Mouse (Mus musculus) limb, embryonic 10.5 days (tissue): ENCODE data around the gene Ccdc97. TPM values are rescaled to one million over a fixed set of nuclear protein-coding genes. Genes with fewer than 3 reads are reported as not detected.

ENCODE experiments used
- DNase-seq: peaks from one replicate; pipeline ENCODE4 v3.0.0-alpha.2; 2017; ENCODE audit warnings: low spot score
- H3K27ac ChIP-seq: fragments of 300-500 bp; sonication (generic); 2 replicates; pipeline ENCODE4 v1.5.1; 2016; ENCODE audit warnings: mild to moderate bottlenecking
- H3K27me3 ChIP-seq: fragments of 300-500 bp; sonication (generic); 2 replicates; pipeline ENCODE4 v1.6.1; 2016; ENCODE audit warnings: low read depth, mild to moderate bottlenecking; ENCODE audit not compliant: poor library complexity, severe bottlenecking
- H3K36me3 ChIP-seq: fragments of 300-500 bp; sonication (generic); 2 replicates; pipeline ENCODE4 v1.6.1; 2016; ENCODE audit warnings: mild to moderate bottlenecking, moderate library complexity
- H3K4me1 ChIP-seq: fragments of 300-500 bp; sonication (generic); 2 replicates; pipeline ENCODE4 v1.6.1; 2016
- H3K4me3 ChIP-seq: fragments of 300-500 bp; sonication (generic); 2 replicates; pipeline ENCODE4 v1.5.1; 2016; ENCODE audit warnings: mild to moderate bottlenecking, moderate library complexity
- H3K9me3 ChIP-seq: fragments of 300-500 bp; sonication (generic); replicated peaks from 2 replicates; pipeline ENCODE4 v1.6.1; 2016; ENCODE audit warnings: mild to moderate bottlenecking
- WGBS: fragments of 180-500 bp; shearing (Covaris S2); methylation state at CpG from one replicate; pipeline ENCODE4 v1.1.7; 2016; 5-methylcytosine and 5-hydroxymethylcytosine counted together
- polyA plus RNA-seq: library from polyadenylated mRNA; unstranded; fragments of >200 nt; fragmentation: Nextera tagmentation; extraction: Ambion mirVana; gene quantifications from 2 replicates; pipeline ENCODE4 v1.2.1, GENCODE M21; 2016

The Ccdc97 gene
- polyA plus RNA-seq, 1 experiment from 2014 or later = 31.5 TPM

DNA sequence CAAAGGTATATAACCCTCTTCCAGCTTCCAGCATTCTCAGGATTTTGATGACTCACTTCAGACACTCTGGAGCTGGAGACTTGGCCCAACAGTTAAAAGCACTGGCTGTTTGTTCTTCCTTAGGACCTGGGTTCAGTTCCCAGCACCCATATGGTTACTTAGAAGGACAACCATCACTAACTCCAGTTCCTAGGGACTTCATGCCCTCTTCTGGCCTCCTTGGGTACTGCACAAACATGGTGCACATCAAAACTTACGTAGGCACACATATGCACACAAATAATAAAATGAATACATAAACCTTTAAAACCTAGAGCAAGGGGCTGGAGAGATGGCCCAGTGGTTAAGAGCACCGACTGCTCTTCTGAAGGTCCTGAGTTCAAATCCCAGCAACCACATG is 16.5 kb downstream of the Ccdc97 start:
- Histone ChIP-seq H3K27me3 (peaks cover 29% of the 10 kb centered on the region), H3K9me3 (no peaks in the 10 kb centered on the region), H3K4me3 (no peak overlapping the region), H3K36me3 (0 out of 2 replicates have a peak, but pooled peaks cover 4% of the 10 kb centered on the region), H3K27ac (no peak overlapping the region), H3K4me1 (peaks cover 26% of the 10 kb centered on the region)
- DNase-seq = no peak
- 95% methylated on average over 2 of the region's 2 CpGs for WGBS

DNA sequence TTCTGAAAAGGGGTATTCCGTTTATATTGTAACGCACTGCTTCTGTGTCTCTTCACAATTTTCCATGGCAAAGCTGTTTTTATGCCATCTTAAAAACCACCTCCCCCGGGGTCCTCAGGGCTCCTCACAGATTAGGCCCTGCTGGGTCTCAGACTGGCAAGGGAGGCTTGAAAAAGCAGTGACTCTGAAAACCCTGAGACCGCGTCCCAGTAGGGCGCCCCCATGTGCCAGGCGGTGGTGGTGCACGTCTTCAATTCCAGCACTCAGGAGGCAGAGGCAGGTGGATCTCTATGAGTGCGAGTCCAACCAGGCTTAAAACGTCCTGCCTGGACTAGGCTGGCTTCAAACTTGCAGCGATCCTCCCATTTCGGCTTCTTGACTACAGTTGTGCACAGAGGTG is 18.2 kb downstream of the Ccdc97 start:
- Histone ChIP-seq H3K27me3 (peaks cover 25% of the 10 kb centered on the region), H3K27ac (no peak overlapping the region), H3K4me1 (peaks cover 19% of the 10 kb centered on the region), H3K9me3 (no peaks in the 10 kb centered on the region), H3K36me3 (0 out of 2 replicates have a peak, but pooled peaks cover 6% of the 10 kb centered on the region), H3K4me3 (no peak overlapping the region)
- DNase-seq = no peak
- 75% methylated on average over 12 of the region's 12 CpGs for WGBS

DNA sequence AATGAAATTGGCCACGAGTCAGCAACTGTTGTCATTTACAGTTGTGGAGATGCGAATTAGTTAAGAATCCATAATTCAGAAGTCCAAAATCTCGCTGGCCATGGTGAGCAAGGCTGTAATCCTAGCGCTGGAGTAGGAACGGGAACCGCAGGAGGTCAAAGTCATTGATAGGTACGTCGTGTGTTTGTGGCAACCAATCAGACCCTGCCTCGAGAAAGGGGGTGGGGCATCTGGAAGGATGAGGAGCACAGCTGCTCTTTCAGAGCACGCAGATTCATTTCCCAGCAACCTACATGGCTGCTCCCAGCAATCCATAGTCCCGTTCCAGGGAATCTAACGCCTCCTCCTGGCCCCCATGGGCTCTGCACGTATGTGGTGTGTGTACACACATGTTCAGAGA is 19.0 kb downstream of the Ccdc97 start:
- Histone ChIP-seq H3K36me3 (0 out of 2 replicates have a peak, but pooled peaks cover 6% of the 10 kb centered on the region), H3K27ac (no peak overlapping the region), H3K4me1 (peaks cover 15% of the 10 kb centered on the region), H3K4me3 (no peak overlapping the region), H3K9me3 (no peaks in the 10 kb centered on the region), H3K27me3 (peaks cover 16% of the 10 kb centered on the region)
- WGBS = 57% methylated on average over 13 of the region's 13 CpGs
- DNase-seq = no peak

DNA sequence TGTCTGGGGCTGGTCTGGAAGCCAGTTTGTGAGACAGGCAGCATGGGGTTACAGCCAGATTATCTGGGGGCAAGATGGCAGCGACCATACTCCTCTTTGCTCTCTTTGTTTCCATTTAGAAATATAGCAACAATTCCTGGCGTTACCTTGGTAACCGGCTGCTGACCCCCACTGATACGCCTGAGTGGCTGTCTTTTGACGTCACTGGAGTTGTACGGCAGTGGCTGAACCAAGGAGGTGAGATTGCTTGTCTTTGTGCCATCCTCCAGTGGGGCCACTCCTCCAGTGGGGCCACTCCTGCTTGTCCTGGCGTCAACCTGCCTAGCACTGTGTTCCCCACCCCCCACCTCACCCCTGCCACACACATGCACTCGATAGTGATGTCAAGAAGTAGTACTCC is 24.8 kb downstream of the Ccdc97 start:
- no peaks in the 10 kb centered on the region for H3K9me3 ChIP-seq
- H3K36me3 ChIP-seq = 0 out of 2 replicates have a peak, but pooled peaks cover 6% of the 10 kb centered on the region
- H3K27ac ChIP-seq = no peak overlapping the region
- no peak overlapping the region for H3K4me3 ChIP-seq
- no peak for DNase-seq
- peaks cover 5% of the 10 kb centered on the region for H3K4me1 ChIP-seq
- 84% methylated on average over 8 of the region's 8 CpGs for WGBS
- peaks cover 34% of the 10 kb centered on the region for H3K27me3 ChIP-seq

DNA sequence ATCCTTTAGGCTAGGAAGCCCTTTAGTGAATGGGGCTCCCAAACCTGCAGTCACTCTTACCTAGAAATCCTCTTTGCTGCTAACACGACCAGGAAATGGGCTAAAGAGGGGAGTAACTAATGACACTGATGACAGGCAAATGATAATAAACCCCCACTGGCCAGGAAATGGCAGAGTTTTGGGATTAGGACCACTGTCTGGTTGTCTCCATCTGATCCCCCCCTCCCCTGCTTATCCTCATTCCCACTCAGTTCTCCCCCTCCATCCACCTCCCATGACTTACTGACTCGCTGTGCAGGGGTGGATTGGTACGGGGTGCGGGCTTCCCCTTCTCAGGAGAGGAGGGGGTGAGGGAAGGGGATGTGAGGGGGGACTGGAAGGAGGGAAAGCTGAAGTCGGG is 28.8 kb downstream of the Ccdc97 start:
- H3K27ac ChIP-seq = no peak overlapping the region
- H3K4me3 ChIP-seq = peak overlapping the region; percentile 57
- peaks cover 74% of the 10 kb centered on the region for H3K27me3 ChIP-seq
- H3K4me1 ChIP-seq = peaks cover 38% of the 10 kb centered on the region
- no peaks in the 10 kb centered on the region for H3K36me3 ChIP-seq
- WGBS = 41% methylated on average over 5 of the region's 5 CpGs
- DNase-seq = no peak
- no peaks in the 10 kb centered on the region for H3K9me3 ChIP-seq

DNA sequence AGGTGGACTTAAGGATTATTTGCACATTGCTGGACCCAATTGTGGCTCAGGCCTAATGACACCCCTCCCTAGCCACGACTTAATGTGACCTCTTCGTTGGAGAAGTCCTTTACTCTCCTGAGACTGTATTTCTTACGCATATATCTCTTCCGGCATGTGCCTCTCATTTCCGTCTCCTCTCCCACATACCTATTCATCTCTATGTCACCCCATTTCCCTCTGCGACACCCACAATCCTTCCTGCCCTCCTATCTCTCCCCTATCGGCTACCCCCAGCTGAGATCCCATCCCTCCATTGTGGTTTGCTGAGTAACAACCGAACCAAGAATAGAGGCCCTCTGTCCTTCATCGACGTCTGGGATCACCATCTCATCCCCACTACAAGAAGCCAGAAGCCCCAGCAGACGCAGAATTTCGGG is 29.3 kb downstream of the Ccdc97 start:
- Histone ChIP-seq H3K4me3 (peak overlapping the region; percentile 57), H3K36me3 (no peaks in the 10 kb centered on the region), H3K9me3 (no peaks in the 10 kb centered on the region), H3K27me3 (peaks cover 77% of the 10 kb centered on the region), H3K4me1 (peaks cover 38% of the 10 kb centered on the region), H3K27ac (0 out of 2 replicates have a peak overlapping the region, but pooled peaks have one; percentile 39)
- WGBS = 11% methylated on average over 12 of the region's 12 CpGs
- DNase-seq = no peak

DNA sequence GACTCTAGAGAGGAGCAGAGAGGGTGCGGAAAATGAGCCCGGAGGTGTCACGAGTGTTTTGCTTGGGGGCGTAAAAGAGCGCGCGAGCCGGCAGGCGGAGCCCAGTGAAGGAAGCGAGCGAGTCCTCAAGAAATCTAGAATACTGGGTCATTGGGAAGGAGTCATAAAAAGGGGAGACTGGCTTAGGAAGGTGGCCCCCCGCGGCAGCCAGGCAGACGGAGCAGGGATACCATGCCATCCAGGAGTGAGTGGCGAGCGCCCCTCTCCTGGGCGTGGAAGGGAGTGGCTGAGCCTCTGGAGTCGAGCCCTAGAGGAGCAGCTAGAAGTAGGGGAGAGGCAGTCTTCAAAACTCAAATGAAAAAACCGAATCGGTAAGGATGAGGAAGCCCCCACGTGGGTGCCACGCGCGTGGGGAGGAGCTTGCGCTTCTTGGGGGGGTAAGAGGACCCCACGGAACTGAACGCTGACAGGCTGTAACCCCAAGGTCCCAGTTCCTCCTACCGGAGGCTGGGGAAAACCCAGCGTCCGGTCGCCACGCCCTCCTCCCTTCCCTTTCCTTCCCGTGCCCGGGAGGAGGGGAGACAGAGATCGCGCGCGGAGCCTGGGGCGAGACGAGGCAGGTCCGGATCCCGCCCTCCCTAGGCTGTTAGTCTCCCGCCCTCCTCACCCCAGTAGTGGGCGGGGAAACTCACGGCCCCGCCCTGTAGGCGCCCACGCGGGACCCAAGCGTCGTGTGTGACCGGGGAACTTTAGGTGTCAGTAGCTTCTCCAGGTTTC is 29.9 kb downstream of the Ccdc97 start:
- peak; percentile 71 for DNase-seq
- Histone ChIP-seq H3K27ac (peak overlapping the region; percentile 51; the same call in 1 of the 2 replicates), H3K9me3 (no peaks in the 10 kb centered on the region), H3K4me3 (peak overlapping the region; percentile 57), H3K4me1 (peaks cover 38% of the 10 kb centered on the region), H3K27me3 (peaks cover 77% of the 10 kb centered on the region), H3K36me3 (no peaks in the 10 kb centered on the region)
- 1% methylated on average over 51 of the region's 52 CpGs for WGBS

DNA sequence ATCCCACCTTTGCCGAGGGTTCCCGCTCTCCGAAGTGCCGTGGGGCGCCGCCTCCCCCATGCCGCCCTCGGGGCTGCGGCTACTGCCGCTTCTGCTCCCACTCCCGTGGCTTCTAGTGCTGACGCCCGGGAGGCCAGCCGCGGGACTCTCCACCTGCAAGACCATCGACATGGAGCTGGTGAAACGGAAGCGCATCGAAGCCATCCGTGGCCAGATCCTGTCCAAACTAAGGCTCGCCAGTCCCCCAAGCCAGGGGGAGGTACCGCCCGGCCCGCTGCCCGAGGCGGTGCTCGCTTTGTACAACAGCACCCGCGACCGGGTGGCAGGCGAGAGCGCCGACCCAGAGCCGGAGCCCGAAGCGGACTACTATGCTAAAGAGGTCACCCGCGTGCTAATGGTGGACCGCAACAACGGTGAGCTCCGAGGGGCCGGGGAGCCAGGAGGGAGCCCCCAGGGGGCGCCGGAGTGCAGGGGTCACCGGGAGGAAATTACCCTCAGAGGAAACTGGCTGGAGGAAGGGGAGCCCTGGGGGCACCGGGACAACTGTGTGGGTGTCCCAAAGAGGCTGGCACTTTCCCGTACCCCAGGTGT is 31.0 kb downstream of the Ccdc97 start:
- peaks cover 77% of the 10 kb centered on the region for H3K27me3 ChIP-seq
- peak; percentile 63 for DNase-seq
- 1% methylated on average over 47 of the region's 47 CpGs for WGBS
- H3K4me1 ChIP-seq = peaks cover 42% of the 10 kb centered on the region
- no peaks in the 10 kb centered on the region for H3K9me3 ChIP-seq
- peak overlapping the region; percentile 46 for H3K27ac ChIP-seq
- H3K4me3 ChIP-seq = peak overlapping the region; percentile 57
- H3K36me3 ChIP-seq = peaks cover 5% of the 10 kb centered on the region; the same call in 1 of the 2 replicates

DNA sequence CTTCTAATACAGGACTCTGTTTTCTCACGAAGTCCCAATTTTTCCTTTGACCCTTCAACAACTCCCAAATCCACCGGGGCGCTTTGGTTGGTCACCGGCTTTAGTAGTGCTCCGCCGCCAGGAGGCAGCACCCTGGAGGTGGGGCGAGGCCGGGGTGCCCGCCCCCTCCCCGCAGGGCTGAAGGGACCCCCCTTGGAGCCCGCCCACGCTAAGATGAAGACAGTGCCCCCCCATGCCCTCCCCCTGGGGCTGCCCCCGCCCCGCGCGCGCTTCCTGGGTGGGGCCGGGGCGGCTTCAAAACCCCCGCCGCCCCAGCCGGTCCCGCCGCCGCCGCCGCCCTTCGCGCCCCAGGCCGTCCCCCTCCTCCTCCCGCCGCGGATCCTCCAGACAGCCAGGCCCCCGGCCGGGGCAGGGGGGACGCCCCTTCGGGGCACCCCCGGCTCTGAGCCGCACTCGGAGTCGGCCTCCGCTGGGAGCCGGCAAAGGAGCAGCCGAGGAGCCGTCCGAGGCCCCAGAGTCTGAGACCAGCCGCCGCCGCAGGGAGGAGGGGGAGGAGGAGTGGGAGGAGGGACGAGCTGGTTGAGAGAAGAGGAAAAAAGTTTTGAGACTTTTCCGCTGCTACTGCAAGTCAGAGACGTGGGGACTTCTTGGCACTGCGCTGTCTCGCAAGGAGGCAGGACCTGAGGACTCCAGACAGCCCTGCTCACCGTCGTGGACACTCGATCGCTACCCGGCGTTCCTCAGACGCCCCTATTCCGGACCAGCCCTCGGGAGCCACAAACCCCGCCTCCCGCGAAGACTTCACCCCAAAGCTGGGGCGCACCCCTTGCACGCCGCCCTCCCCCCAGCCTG is 32.0 kb downstream of the Ccdc97 start, which contains the start of gene Tgfb1:
Gene Tgfb1 (plus strand): TSS at position 323 of the 852 bp plus-strand sequence.
- DNase-seq = peak; percentile 82
- H3K27ac ChIP-seq = peak within 1 kb of the TSS; percentile 79
- peaks cover 71% of the 10 kb centered on the region for H3K27me3 ChIP-seq
- H3K4me3 ChIP-seq = peak within 1 kb of the TSS; percentile 57
- under 1% methylated on average over 68 of the region's 69 CpGs for whole genome bisulfite sequencing
- peaks cover 44% of the 10 kb centered on the region for H3K4me1 ChIP-seq
- H3K36me3 ChIP-seq = peaks cover 7% of the 10 kb centered on the region; the same call in 1 of the 2 replicates
- H3K9me3 ChIP-seq = no peaks in the 10 kb centered on the region

DNA sequence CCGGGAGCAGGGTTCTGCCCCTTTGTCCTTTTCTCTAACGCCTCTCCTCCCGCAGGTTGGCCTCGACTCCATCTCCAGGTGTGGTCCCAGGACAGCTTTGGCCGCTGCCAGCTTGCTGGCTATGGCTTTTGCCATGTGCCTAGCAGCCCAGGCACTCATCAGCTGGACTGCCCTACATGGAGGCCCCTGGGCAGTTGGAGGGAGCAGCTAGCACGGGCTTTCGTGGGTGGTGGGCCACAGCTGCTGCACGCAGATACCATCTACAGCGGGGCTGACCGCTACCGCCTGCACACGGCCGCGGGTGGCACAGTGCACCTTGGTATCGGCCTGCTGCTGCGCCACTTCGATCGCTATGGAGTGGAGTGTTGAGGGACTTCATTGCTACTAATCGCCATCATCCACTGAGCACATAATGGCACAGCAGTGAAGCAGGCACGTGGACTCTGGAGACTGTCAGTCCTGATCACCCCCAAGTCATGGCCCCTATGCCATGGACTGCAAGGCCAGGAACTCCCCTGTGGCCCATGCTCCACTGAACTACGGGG is 32.9 kb downstream of the Ccdc97 start:
- H3K9me3 ChIP-seq = no peaks in the 10 kb centered on the region
- WGBS = 64% methylated on average over 21 of the region's 21 CpGs
- peaks cover 50% of the 10 kb centered on the region for H3K4me1 ChIP-seq
- peak overlapping the region; percentile 57; the same call in 1 of the 2 replicates for H3K4me3 ChIP-seq
- H3K27me3 ChIP-seq = peaks cover 62% of the 10 kb centered on the region
- H3K27ac ChIP-seq = no peak overlapping the region
- H3K36me3 ChIP-seq = peaks cover 7% of the 10 kb centered on the region; the same call in 1 of the 2 replicates
- no peak for DNase-seq

DNA sequence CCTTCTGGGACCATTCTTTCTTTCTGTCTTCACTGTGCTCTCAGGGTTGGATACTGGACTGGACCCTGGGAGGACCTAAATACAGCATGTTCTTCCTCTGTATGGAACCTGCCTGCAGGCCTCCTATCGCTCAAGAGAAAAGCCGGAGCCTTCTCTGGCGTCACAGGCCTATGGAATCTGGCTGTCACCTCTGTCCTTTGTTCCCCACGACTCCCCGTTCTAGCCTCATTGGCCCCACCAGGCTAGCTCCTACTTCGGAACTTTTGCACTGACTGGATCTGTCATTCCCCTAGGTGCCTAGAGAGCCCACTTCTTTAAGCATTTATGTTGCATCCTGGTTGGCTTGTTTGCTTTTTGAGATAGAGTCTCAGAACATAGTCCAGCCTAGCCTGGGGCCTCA is 34.2 kb downstream of the Ccdc97 start:
- no peak overlapping the region for H3K4me3 ChIP-seq
- DNase-seq = no peak
- H3K27me3 ChIP-seq = peaks cover 49% of the 10 kb centered on the region
- peaks cover 7% of the 10 kb centered on the region; the same call in 1 of the 2 replicates for H3K36me3 ChIP-seq
- no peak overlapping the region for H3K27ac ChIP-seq
- H3K4me1 ChIP-seq = peaks cover 58% of the 10 kb centered on the region
- 89% methylated on average over 6 of the region's 6 CpGs for WGBS
- H3K9me3 ChIP-seq = no peaks in the 10 kb centered on the region

DNA sequence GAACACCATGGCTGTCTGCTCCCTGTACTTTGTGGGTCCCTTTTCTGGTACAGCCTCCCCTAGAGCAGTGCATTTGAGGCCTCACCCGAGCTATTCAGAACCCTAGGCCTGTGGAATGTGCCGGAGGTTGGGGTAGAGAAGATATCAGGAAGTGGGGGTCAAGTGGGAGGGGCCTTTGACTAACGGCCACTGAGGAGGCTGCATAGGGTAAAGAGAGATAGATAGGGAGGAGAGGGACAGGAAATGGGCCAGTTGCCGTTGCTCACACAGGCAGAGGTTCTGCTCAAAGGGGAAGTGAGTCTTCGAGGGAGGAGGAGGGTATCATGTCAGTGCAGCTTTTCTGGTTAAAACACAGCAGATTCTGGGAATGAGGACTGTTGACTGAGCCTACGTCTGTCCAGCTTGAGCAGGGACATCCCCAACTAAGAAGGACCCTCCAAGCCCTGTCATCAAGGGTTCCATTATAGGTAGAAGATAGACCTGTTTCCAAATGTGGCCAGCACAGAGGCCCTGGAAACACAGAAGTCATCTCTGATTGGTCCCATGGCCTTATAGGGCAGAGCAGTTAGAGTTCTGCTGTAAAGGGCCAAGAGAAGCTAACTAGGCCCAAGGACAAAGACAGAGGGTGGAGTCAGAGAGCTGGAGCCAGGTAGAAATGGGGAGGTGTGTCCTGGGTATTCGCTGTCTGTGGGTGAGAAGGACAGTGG is 35.3 kb downstream of the Ccdc97 start:
- Histone ChIP-seq H3K27me3 (peaks cover 49% of the 10 kb centered on the region), H3K9me3 (no peaks in the 10 kb centered on the region), H3K4me3 (no peak overlapping the region), H3K36me3 (peaks cover 7% of the 10 kb centered on the region; the same call in 1 of the 2 replicates), H3K27ac (no peak overlapping the region), H3K4me1 (peaks cover 48% of the 10 kb centered on the region)
- 67% methylated on average over 7 of the region's 7 CpGs for WGBS
- no peak for DNase-seq
